Mouse (Mus musculus): ENCODE data around the gene Kmt2d. TPM values are rescaled to one million over a fixed set of nuclear protein-coding genes. Genes with fewer than 3 reads are reported as not detected.

The Kmt2d gene
- total RNA-seq (2023): 100 to 1,000 TPM; 118 to 120 TPM

DNA sequence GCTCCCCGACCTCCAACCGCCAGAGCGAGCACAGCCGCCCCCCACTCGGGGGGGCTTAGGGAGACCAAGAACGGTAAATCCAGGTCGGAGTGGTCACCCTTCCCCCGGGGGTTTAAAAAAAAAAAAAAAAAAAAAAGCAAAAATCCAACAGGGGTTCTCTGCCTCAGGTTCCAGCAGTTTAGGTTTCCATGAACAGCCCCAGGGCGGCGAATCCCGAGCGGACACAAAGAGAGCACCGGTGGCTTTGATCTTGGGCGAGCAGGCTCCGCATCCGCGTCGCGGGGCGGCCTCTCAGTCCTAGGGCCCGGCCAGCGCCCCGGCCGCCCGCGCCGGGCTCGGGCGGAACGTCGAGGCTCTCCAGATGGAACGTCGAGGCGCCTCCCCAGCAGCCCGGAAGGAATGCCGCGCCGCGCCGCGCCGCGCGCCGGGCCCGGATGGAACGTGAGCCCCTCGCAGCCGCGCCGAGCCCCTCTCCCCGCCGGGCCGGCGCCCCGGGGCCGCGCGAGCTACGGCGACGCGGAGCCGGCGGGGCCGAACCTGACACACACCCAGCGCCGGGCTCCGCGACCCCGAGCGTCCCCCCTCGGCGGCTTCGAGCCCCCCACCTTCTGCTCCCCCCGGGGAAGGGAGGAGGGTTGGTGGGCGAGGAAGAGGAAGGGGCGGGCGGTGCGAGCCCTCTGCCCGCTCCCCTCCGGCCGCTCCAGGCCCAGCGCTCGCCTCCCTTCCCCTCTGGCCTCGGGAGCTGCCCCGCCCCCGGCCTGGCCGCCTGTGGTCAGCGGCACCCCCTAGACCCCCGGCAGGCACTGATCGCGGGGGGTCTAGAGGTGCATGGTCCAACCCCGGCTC lies at the start of gene Kmt2d:
TSS of gene Kmt2d (minus strand) at position 135 of the 846 bp plus-strand sequence.

GRCm38 (mm10) chr15:98917538-98918498 lies 46.8 kb upstream of the Kmt2d start, which contains the start of gene Lmbr1l:
Gene Lmbr1l, minus strand, starts transcription at chr15:98918231.

DNA sequence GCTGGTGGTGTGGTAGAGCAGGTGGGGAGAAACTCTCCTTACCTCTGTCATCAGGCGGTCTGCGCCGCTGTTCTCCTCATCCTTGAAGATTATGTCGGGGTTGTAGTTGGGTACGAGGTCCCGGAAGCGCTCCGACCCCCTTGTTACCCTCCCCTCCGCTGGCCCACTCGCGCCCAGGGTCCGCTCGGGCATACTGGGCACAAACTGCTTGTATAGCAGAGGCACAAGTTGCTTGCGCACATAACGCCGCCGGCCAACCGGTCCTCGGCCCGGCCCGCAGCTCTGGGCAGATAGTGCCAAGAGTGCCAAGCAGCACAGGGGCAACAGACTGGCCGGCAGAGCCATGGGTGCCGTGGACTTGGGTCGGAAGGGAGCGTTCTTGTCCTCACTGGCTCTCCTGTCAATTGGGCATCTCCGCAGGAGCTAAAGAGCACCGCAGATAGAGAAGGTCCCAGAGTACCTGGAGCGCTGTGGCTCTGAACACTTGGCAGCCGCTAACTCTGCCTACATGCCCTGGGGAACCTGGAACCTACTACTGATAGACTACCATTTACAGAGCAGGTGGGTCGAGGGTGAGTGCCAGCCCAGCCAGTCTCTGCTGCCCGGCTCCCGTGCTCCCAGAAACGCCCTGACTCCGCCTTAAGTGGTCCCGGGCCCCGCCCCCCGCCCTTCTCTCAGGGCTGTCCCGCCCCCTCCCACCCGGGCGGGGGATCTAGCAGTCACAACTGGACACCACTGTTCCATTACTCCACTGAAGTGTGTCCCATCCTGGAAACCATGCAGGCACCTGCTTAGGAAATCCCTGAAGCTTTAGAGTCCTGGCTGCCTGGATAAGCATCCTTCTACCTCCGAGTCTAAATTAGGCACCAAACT lies 27.2 kb upstream of the Kmt2d start, which contains the start of gene Dhh:
TSS of gene Dhh (minus strand) at position 613 of the 873 bp plus-strand sequence.

GRCm38 (mm10) chr15:98893940-98894745 lies 23.1 kb upstream of the Kmt2d start, which contains the start of gene Rhebl1:
Gene Rhebl1, minus strand, starts transcription at chr15:98894540.

GRCm38 (mm10) chr15:98830736-98831683 lies 40.0 kb downstream of the Kmt2d start, which contains the start of gene Prkag1:
Gene Prkag1, minus strand, starts transcription at chr15:98831521.

GRCm38 (mm10) chr15:98809390-98809789 lies 61.6 kb downstream of the Kmt2d start, which contains the start of gene Ddn:
Gene Ddn, minus strand, starts transcription at chr15:98809490.

DNA sequence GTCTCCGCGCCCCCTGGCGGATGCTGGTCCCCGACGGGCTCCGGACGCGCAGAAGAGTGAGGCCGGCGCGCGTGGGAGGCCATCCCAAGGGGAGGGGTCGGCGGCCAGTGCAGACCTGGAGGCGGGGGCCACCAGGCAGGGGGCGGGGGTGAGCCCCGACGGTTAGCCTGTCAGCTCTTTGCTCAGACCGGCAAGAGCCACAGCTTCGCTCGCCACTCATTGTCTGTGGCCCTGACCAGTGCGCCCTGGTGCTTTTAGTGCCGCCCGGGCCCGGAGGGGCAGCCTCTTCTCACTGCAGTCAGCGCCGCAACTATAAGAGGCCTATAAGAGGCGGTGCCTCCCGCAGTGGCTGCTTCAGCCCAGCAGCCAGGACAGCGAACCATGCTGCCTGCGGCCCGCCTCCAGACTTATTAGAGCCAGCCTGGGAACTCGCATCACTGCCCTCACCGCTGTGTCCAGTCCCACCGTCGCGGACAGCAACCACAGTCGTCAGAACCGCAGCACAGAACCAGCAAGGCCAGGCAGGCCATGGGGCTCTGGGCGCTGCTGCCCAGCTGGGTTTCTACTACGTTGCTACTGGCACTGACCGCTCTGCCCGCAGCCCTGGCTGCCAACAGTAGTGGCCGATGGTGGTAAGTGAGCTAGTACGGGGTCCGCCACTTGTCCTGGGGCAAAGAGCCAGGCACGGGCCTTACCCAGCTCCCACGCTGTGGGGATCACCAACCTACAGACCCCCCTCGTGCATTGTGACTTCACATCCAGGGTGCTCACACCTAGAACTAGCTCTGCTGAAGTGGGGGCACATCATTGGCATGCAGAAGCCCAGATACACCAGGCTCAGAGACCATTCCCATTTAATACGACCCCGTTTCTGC lies 81.1 kb downstream of the Kmt2d start, which contains the start of gene Wnt1:
TSS of gene Wnt1 (plus strand) at position 197 of the 875 bp plus-strand sequence.

Other genes with a start within 250 kb of the Kmt2d start
- 1 to 10 TPM; 4.1 to 4.7 TPM for gene Cacnb3, start 240.4 kb downstream of the Kmt2d start, total RNA-seq (2023)
- gene Ddx23, start 208.3 kb downstream of the Kmt2d start, total RNA-seq (2023): 100 to 1,000 TPM in 1 of 2 experiments, 10 to 100 TPM in 1; 97.7 to 139 TPM
- gene Rnd1, start 193.7 kb downstream of the Kmt2d start, total RNA-seq (2023): 1 to 10 TPM; 3.8 to 5.4 TPM
- gene Ccdc65, start 163.0 kb downstream of the Kmt2d start, total RNA-seq (2023): not detected
- gene Fkbp11, start 143.0 kb downstream of the Kmt2d start, total RNA-seq (2023): 1 to 10 TPM in 1 of 2 experiments, under 1 TPM in 1; 0.94 to 1.3 TPM
- gene Arf3, start 108.0 kb downstream of the Kmt2d start, total RNA-seq (2023): 10 to 100 TPM; 85.4 to 92.2 TPM
- not detected for gene Wnt10b, start 93.1 kb downstream of the Kmt2d start, total RNA-seq (2023)
- not detected for gene Wnt1, start 81.3 kb downstream of the Kmt2d start, total RNA-seq (2023)
- gene Ddn, start 61.7 kb downstream of the Kmt2d start, total RNA-seq (2023): not detected
- gene Prkag1, start 39.7 kb downstream of the Kmt2d start, total RNA-seq (2023): 10 to 100 TPM; 54.0 to 54.3 TPM
- 10 to 100 TPM in 1 of 2 experiments, 1 to 10 TPM in 1; 4.6 to 10.5 TPM for gene Rhebl1, start 23.3 kb upstream of the Kmt2d start, total RNA-seq (2023)
- not detected for gene Dhh, start 27.3 kb upstream of the Kmt2d start, total RNA-seq (2023)
- gene Lmbr1l, start 47.0 kb upstream of the Kmt2d start, total RNA-seq (2023): 100 to 1,000 TPM; 112 to 113 TPM
- 100 to 1,000 TPM; 138 to 142 TPM for gene Tuba1b, start 63.4 kb upstream of the Kmt2d start, total RNA-seq (2023)
- not detected for gene Gm49450, start 82.3 kb upstream of the Kmt2d start, total RNA-seq (2023)
- gene Tuba1a, start 82.5 kb upstream of the Kmt2d start, total RNA-seq (2023): 100 to 1,000 TPM; 119 to 136 TPM
- gene Tuba1c, start 158.7 kb upstream of the Kmt2d start, total RNA-seq (2023): 100 to 1,000 TPM; 144 to 185 TPM
- not detected for gene Prph, start 184.0 kb upstream of the Kmt2d start, total RNA-seq (2023)
- 1 to 10 TPM in 1 of 2 experiments, not detected in 1; 2.2 TPM for gene Troap, start 203.4 kb upstream of the Kmt2d start, total RNA-seq (2023)
- not detected for gene C1ql4, start 216.6 kb upstream of the Kmt2d start, total RNA-seq (2023)
- gene Dnajc22, start 222.0 kb upstream of the Kmt2d start, total RNA-seq (2023): 10 to 100 TPM in 1 of 2 experiments, 1 to 10 TPM in 1; 9.7 to 10.2 TPM

Measured in monocyte, adult 59 days (primary cell).